Mouse (Mus musculus) ES-Bruce4 (cell line): ENCODE results near the gene Rarg.

Experiments
- CTCF ChIP-seq: IDR thresholded peaks from one replicate; pipeline ENCODE4 v1.8.1; 2011; ENCODE audit warnings: low read depth, low read length
- EP300 ChIP-seq: IDR thresholded peaks from 2 replicates; pipeline ENCODE4 v1.6.1; 2011; ENCODE audit warnings: low read depth, low read length; ENCODE audit not compliant: insufficient read depth
- POLR2A ChIP-seq: IDR thresholded peaks from one replicate; pipeline ENCODE4 v1.8.1; 2011; ENCODE audit warnings: low read length; ENCODE audit not compliant: insufficient read depth

DNA sequence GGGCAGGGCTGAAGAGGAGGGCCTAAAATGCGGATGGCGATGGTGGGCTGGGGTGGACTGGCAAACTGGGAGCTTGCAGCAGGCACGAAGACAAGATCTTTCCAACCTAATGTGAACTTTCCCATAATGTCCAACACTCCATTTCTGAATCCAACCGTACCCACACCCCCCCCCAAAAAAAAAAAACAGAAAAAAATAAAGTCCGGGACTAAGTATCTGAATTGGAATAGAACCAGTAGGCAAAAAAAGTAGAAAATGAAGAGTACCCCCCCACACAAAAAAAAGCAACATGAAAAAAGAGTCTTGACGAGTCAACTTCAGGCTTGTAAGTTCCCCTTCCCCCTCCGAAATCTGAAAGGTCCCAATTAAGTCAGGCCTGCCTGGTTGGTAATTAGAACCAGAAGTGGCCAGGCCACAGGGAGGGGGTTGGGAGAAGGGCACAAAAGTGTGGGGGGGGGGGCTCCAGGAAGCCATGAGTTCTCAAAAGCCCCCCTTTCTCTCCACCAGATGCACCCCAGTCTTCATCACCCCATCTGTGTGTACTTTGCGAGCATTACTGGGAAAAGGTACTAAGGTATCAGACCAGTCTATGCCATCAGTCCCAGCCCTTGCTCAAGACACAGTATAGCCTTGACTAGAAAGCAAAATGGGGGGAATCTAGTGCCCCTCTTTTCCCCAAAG lies 9.0 kb downstream of the Rarg start:
- TF ChIP-seq CTCF (no peak), POLR2A (no peak), EP300 (no peak)
